Mouse (Mus musculus) inflammation-experienced regulatory T-cells, adult 16 weeks (primary cell): ENCODE data around the gene Kcnk3. TPM values are rescaled to one million over a fixed set of nuclear protein-coding genes. Genes with fewer than 3 reads are reported as not detected.

ENCODE experiments used
- polyA plus RNA-seq: library from polyadenylated mRNA; unstranded; fragments of 100-300 nt; shearing (Covaris generic); gene quantifications from one replicate; pipeline ENCODE4 v1.2.1, GENCODE M21; 2017

The Kcnk3 gene
- 0.10 TPM for polyA plus RNA-seq

DNA sequence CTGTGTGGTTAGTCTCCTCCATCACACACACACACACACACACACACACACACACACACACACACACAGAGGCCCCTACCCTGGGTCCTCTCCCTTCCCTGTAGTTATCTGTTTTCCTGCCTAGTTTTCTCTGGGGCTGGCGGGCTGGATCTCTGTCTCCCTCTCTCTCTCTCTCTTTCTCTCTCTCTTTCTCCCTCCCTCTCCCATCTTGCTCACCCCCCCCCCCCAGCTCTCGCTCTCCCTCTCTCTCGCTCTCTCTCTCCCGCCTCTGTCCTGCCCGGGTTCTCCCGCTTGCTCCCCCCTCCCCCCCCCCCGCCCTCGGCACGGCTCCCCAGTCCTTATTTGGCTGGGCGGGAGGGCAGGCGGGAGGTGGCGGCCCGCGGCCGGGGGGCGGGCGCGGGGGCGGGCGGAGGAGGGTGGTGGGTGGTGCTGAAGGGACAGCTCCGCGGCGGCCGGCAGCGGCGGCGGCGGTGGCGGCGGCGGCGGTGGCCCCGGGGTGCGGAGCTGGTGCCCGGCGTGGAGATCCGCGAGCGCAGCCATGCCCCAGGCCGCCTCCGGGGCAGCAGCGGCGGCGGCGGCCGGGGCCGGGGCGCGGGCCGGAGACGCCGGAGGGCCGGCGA is at the start of gene Kcnk3:
TSS of gene Kcnk3 (plus strand) at position 490 of the 620 bp plus-strand sequence.

DNA sequence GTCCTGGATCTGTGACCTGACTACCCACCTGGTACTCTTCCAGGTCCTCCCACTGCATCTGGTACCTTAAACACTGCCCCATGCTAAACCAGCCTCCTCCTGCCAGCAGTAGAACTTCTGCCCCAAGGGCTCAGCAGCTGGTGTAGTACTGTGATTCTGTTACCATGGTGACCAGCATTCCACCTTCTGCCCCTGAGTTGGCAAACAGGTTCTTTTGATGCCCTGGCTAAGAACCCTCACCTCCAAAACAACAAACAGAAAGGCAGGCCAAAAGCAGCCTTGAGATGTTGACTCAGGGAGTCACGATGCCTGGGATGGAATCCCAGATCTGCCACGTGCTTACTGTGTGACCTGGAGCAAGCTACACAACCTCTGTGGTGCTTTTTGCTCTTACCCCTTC is 42.3 kb upstream of the Kcnk3 start, which contains the start of gene Cib4:
TSS of gene Cib4 (minus strand) at position 139 of the 400 bp plus-strand sequence.

DNA sequence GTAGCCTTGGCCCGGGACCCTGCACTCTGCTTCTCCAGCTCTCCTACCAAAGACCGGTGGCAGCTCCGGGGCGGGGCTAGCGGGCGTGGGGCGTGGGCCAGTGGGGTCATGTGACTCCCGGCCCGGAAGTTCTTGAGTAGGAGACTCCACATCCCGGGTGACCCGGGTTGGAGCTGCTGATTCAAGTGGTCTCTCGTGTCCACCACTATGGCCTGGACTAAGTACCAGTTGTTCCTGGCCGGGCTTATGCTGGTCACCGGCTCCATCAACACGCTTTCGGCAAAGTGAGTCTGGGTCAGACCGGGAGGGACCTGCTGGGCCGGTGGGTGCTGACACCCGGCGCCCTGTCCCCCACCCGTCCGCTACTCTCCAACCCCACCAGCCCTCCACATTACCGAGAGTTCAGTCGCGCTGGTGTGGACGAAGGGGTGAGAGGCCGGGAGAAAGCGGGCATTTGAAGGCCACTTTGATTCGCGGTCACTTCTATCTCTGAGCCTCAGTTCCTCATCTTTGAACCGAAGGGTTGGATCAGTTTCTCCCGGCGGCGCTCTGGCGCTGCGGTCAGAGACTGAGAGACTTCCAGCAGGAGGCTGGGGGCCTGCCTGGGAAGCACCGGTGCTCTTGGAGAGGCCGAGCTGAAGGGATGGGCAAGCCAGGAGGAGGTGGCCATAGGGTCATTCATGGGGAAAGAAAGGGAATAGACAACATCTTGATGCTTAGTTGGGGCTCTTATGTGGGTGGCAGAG is 60.0 kb downstream of the Kcnk3 start, which contains the start of gene Slc35f6:
TSS of gene Slc35f6 (plus strand) at position 119 of the 746 bp plus-strand sequence.

DNA sequence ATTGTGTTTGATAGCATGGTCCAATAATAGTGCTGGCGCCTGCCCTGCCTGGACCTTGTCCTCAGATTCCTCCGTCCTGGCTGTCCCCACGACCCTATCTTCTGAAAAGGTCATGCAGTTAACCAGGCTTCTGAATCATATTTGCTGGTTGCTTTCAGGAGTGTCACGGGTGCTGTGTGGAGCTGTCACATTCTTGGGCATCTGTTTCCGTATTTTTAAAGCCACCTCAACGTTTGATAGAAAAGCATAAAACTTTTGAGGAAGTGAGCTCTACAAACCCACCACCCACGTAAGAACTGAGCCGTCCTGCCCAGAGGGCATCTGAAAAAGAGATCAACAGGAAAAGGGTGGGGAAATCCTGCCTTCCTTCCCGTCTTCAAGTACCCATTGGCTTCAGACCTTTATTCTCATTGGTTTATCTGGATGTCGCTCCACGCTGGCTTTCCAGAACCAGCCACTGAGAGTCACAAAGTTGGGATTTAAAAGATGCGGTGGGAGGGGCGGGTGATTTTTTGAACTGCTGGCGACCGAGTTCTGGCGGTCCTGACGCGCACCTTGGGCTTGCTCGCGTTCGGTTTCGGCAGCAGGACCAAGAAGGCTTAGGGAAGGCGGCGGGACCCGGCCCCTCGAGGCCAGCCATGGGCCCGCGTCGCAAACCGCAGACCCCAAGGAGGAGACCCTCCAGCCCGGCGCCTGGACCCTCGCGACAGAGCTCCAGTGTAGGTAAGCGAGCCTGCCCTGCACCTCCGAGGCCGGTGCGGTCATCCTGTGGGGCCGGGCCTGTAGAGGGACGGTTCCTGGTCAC is 78.6 kb downstream of the Kcnk3 start, which contains the start of gene Cenpa:
TSS of gene Cenpa (plus strand) at position 387 of the 805 bp plus-strand sequence.

Other genes with a start within 250 kb of the Kcnk3 start
- gene Otof, start 126.2 kb upstream of the Kcnk3 start, polyA plus RNA-seq = not detected
- not detected for gene 1700001C02Rik, start 122.1 kb upstream of the Kcnk3 start, polyA plus RNA-seq
- gene Cib4, start 42.3 kb upstream of the Kcnk3 start, polyA plus RNA-seq = not detected
- 28.9 TPM for gene Slc35f6, start 59.8 kb downstream of the Kcnk3 start, polyA plus RNA-seq
- 94.6 TPM for gene Cenpa, start 78.6 kb downstream of the Kcnk3 start, polyA plus RNA-seq
- gene Dpysl5, start 123.4 kb downstream of the Kcnk3 start, polyA plus RNA-seq = 0.17 TPM
- 10.6 TPM for gene Mapre3, start 226.5 kb downstream of the Kcnk3 start, polyA plus RNA-seq